Comparison of ENCODE assay signal across 8 mouse cellular contexts in genomic region chr5:96373567-96373985, GRCm38 (mm10). TPM values are rescaled to one million over a fixed set of nuclear protein-coding genes. Genes with fewer than 3 reads are reported as not detected.
A peak's percentile ranks its signal among the peaks of the same experiment; 100 is the strongest.
DNase-seq lines count a peak whose midpoint lies in the region; ATAC-seq and TF ChIP-seq lines count a peak whose summit lies in the region.

Gene Fras1 (plus strand): TSS chr5:96373955.

- H3K27ac ChIP-seq in liver, postnatal 0 days (ENCODE audit: low read depth), result no peak within 1 kb of the TSS
- H3K27ac ChIP-seq in stomach, embryonic 15.5 days, result peak within 1 kb of the TSS; percentile 72

- H3K9me3 ChIP-seq in liver, postnatal 0 days (ENCODE audit: low read length), result no peaks in the 10 kb centered on the region
- H3K9me3 ChIP-seq in stomach, embryonic 15.5 days, result no peaks in the 10 kb centered on the region

- TF ChIP-seq POLR2A in brain, embryonic 14.5 days (IDR thresholded peaks at IDR 0.05; ENCODE audit: borderline replicate concordance, extremely low read depth, insufficient read depth, insufficient read length, poor library complexity, severe bottlenecking), result no peak

- H3K9ac ChIP-seq in liver, postnatal 0 days (replicated peaks), result peak within 1 kb of the TSS; percentile 44
- peak within 1 kb of the TSS; percentile 67 for H3K9ac ChIP-seq in stomach, embryonic 15.5 days

- peaks cover 28% of the 10 kb centered on the region for H3K27me3 ChIP-seq in liver, postnatal 0 days (ENCODE audit: insufficient read depth, low read length)
- H3K27me3 ChIP-seq in stomach, embryonic 15.5 days (replicated peaks), result no peaks in the 10 kb centered on the region

- no peaks in the 10 kb centered on the region for H3K36me3 ChIP-seq in liver, postnatal 0 days (replicated peaks; ENCODE audit: insufficient read depth, low read length)
- H3K36me3 ChIP-seq in stomach, embryonic 15.5 days, result no peaks in the 10 kb centered on the region

- DNase-seq in kidney, adult 8-10 months, result peak; percentile 27 to 58
- DNase-seq in kidney, adult 18-20 months, result no peak
- DNase-seq in brain, embryonic 14.5 days (ENCODE audit: low read depth), result peak; percentile 86
- DNase-seq in gastrocnemius, postnatal 25 days, result peak; percentile 7
- DNase-seq in kidney, postnatal 14 days, result peak; percentile 62
- no peak for DNase-seq in liver, postnatal 0 days
- no peak for DNase-seq in Muller cell, postnatal 12 days (ENCODE audit: inconsistent ontology term)

- no peak for TF ChIP-seq CTCF in brain, embryonic 14.5 days (IDR thresholded peaks at IDR 0.05; ENCODE audit: borderline replicate concordance, extremely low read depth, insufficient read depth, insufficient read length)
- no peak for TF ChIP-seq CTCF in liver, postnatal 0 days (IDR thresholded peaks at IDR 0.05; ENCODE audit: low read depth)

- TF ChIP-seq EP300 in liver, postnatal 0 days (IDR thresholded peaks at IDR 0.05; ENCODE audit: low read depth), result no peak

- peak within 1 kb of the TSS; percentile 87 for H3K4me2 ChIP-seq in liver, postnatal 0 days (ENCODE audit: low read depth, low read length)
- peak within 1 kb of the TSS; percentile 76 for H3K4me2 ChIP-seq in stomach, embryonic 15.5 days

- no peak for ATAC-seq in liver, postnatal 0 days
- peak; percentile 54; the same call in 1 of the 2 replicates for ATAC-seq in stomach, embryonic 15.5 days (ENCODE audit: insufficient read depth, low FRiP score, low read depth)

- under 1% methylated on average over 13 of the region's 16 CpGs for WGBS in liver, postnatal 0 days (ENCODE audit: insufficient replicate concordance)
- 0% methylated on average over 16 of the region's 16 CpGs for WGBS in stomach, embryonic 15.5 days

- H3K4me3 ChIP-seq in liver, postnatal 0 days (ENCODE audit: low read depth, low read length), result peak within 1 kb of the TSS; percentile 49
- H3K4me3 ChIP-seq in stomach, embryonic 15.5 days (replicated peaks), result peak within 1 kb of the TSS; percentile 62

- H3K4me1 ChIP-seq in liver, postnatal 0 days (ENCODE audit: insufficient read depth), result no peaks in the 10 kb centered on the region
- peaks cover 5% of the 10 kb centered on the region for H3K4me1 ChIP-seq in stomach, embryonic 15.5 days

RNA-seq across cellular contexts. Expression of gene Fras1, which starts in this region (rescaled TPM):
- polyA plus RNA-seq in brain, embryonic 14.5 days (2012; rRNA removed), result 3.9 and 5.9 TPM in 2 replicates
- 1 to 10 TPM; 3.3 to 3.8 TPM for total RNA-seq in gastrocnemius, postnatal 25 days (2021)
- 0.41 and 0.44 TPM in 2 replicates for polyA plus RNA-seq in liver, postnatal 0 days (2015; fragmentation: Nextera tagmentation; extraction: Ambion mirVana)
- 20.3 and 26.6 TPM in 2 replicates for polyA plus RNA-seq in stomach, embryonic 15.5 days (2015; fragmentation: Nextera tagmentation; extraction: Ambion mirVana)

Comparison
In these comparisons a context has a peak if more than half of its experiments do, and no peak if none do; other contexts are left out.
1. DNase-seq: peak in kidney, adult 8-10 months (2 of 2), brain, embryonic 14.5 days (single experiment), gastrocnemius, postnatal 25 days (single experiment) and kidney, postnatal 14 days (single experiment); none in kidney, adult 18-20 months (single experiment), liver, postnatal 0 days (single experiment) and Muller cell, postnatal 12 days (single experiment).